Mouse (Mus musculus): Measurements from ENCODE around the gene Cul9.

Gene Cul9

GRCm38 (mm10) chr17:46453302-46453948, 92.8 kb downstream of the Cul9 start:
- DNase-seq (ENCODE audit: low spot score in 2 of 2) = no peak

GRCm38 (mm10) chr17:46452683-46453082, 93.5 kb downstream of the Cul9 start:
- DNase-seq (ENCODE audit: low spot score in 2 of 2) = no peak

Data from spleen, postnatal 14 days (tissue).